Mouse (Mus musculus) lung, embryonic 14.5 days (tissue): ENCODE measurements around the gene Mdga1. TPM values are rescaled to one million over a fixed set of nuclear protein-coding genes. Genes with fewer than 3 reads are reported as not detected.
"Not testable (repeated sequence)": the region's sequence is repeated elsewhere in the genome, so short reads cannot be mapped to it uniquely, and the experiment has no call there.

ENCODE experiments used
- ATAC-seq: fragments of 200-750 bp; cut with Nextera tagmentation; 2 replicates; pipeline ENCODE4 v1.8.0; 2017; ENCODE audit warnings: mild to moderate bottlenecking, moderate TSS enrichment, moderate library complexity; ENCODE audit not compliant: insufficient read depth
- DNase-seq: peaks from one replicate; pipeline ENCODE4 v3.0.0-alpha.2; 2015
- H3K27ac ChIP-seq: fragments of 300-500 bp; sonication (generic); 2 replicates; pipeline ENCODE4 v1.5.1; 2014; ENCODE audit warnings: low read depth, mild to moderate bottlenecking, moderate library complexity
- H3K27me3 ChIP-seq: fragments of 300-500 bp; sonication (generic); 2 replicates; pipeline ENCODE4 v1.6.1; 2014; ENCODE audit warnings: low read length, control low read depth; ENCODE audit not compliant: insufficient read depth
- H3K36me3 ChIP-seq: fragments of 300-500 bp; sonication (generic); 2 replicates; pipeline ENCODE4 v1.6.1; 2014; ENCODE audit warnings: control low read depth; ENCODE audit not compliant: insufficient read depth
- H3K4me1 ChIP-seq: fragments of 300-500 bp; sonication (generic); 2 replicates; pipeline ENCODE4 v1.6.1; 2014; ENCODE audit warnings: antibody characterized with exemption, control low read depth; ENCODE audit not compliant: insufficient read depth
- H3K4me2 ChIP-seq: fragments of 300-500 bp; sonication (generic); 2 replicates; pipeline ENCODE4 v1.6.1; 2014; ENCODE audit warnings: mild to moderate bottlenecking
- H3K4me3 ChIP-seq: fragments of 300-500 bp; sonication (generic); 2 replicates; pipeline ENCODE4 v1.5.1; 2014; ENCODE audit warnings: low read depth, low read length
- H3K9ac ChIP-seq: fragments of 300-500 bp; sonication (generic); 2 replicates; pipeline ENCODE4 v1.6.1; 2014
- H3K9me3 ChIP-seq: fragments of 300-500 bp; sonication (generic); 2 replicates; pipeline ENCODE4 v1.6.1; 2016; ENCODE audit warnings: low read depth, low read length, control low read depth
- CTCF ChIP-seq: IDR thresholded peaks from 2 replicates; pipeline ENCODE4 v1.5.1; 2016; ENCODE audit warnings: antibody characterized with exemption, low read depth
- WGBS: fragments of 180-500 bp; shearing (Covaris S2); extraction: QIAGEN DNeasy Blood & Tissue Kit; methylation state at CpG from one replicate; pipeline ENCODE4 v1.1.7; 2014; 5-methylcytosine and 5-hydroxymethylcytosine counted together
- polyA plus RNA-seq: library from polyadenylated mRNA; unstranded; fragments of >200 nt; fragmentation: Nextera tagmentation; extraction: Ambion mirVana; gene quantifications from 2 replicates; pipeline ENCODE4 v1.2.1, GENCODE M21; 2014

The Mdga1 gene
- polyA plus RNA-seq, 1 experiment from 2014 or later: 8.9 TPM

DNA sequence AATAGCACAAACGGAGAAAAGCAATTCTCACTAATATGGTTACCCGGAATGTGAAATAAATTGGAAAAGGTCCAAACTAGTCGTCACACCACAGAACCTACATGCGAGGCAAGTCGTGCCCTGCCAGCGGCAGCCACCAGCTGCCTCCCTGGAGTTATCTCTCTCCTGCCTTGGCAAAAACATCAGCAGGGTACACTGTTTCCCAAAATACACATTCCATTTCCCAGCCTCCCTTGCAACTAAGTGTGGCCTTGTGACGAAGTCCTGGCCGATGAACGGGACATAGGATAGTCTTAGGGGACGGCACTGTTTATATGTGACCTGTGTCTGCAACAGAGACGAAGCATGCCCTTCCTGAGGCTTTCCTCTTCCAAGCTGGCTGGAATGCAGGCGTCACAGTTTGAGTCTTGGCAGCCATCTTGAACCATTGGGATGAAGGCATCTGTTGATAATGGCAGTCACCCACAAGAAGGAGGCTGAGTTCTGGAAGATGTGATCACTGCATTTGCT lies 179.6 kb downstream of the Mdga1 start:
- 71% methylated on average over 12 of the region's 12 CpGs for WGBS
- H3K4me1 ChIP-seq: peaks cover 5% of the 10 kb centered on the region; the same call in 1 of the 2 replicates
- no peak overlapping the region for H3K27ac ChIP-seq
- TF ChIP-seq CTCF: no peak
- no peak overlapping the region for H3K4me3 ChIP-seq
- DNase-seq (peak; percentile 20), ATAC-seq (no peak)
- no peaks in the 10 kb centered on the region for H3K9me3 ChIP-seq
- no peak overlapping the region for H3K9ac ChIP-seq
- no peak overlapping the region for H3K4me2 ChIP-seq
- no peaks in the 10 kb centered on the region for H3K36me3 ChIP-seq
- H3K27me3 ChIP-seq: 0 out of 2 replicates have a peak, but pooled peaks cover under 1% of the 10 kb centered on the region

DNA sequence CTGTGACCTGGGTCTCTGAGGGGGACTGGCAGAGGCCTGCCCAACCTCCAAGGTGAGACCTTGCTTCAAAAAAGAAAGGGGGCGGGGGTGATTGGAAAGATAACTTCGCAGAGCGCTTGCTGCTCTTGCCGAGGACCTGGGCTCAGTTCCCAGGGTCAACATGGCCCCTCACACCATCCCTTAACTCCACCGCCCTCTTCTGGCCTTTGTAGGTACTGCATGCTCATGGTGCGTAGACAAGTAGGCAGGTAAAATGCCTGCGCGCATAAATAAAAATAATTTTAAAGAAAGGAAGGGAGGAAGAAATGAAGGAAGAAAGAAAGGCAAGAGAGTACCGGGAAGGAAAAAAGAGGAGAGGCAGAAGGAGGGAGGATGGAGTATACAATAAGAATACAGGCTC lies 180.2 kb downstream of the Mdga1 start:
- H3K4me1 ChIP-seq: no peaks in the 10 kb centered on the region
- no peak for DNase-seq
- TF ChIP-seq CTCF: peak; percentile 63
- H3K9ac ChIP-seq: no peak overlapping the region
- no peaks in the 10 kb centered on the region for H3K36me3 ChIP-seq
- no peak overlapping the region for H3K27ac ChIP-seq
- no peak overlapping the region for H3K4me2 ChIP-seq
- 62% methylated on average over 9 of the region's 9 CpGs for WGBS
- ATAC-seq: no peak
- no peaks in the 10 kb centered on the region for H3K27me3 ChIP-seq
- no peak overlapping the region for H3K4me3 ChIP-seq
- no peaks in the 10 kb centered on the region for H3K9me3 ChIP-seq

DNA sequence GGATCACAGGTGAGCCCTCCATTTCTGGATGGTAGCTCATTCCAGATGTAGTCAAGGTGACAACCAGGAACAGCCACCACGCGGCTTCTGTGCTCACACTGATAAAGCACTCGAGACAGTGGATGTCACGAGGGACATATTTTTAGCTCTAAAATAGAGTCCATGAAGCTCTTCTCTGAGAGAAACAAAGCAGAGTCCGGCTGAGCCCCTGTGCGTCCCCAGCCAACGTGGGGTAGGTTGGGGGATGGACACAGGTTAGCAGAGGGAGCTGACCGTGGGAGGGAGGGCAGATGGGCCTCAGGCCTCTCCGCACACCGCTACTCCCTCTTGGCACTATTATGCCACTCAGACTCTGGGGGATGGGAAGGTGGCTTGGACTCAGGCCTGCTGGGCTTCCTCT lies 181.3 kb downstream of the Mdga1 start:
- H3K9me3 ChIP-seq: no peaks in the 10 kb centered on the region
- WGBS: 83% methylated on average over 10 of the region's 10 CpGs
- H3K9ac ChIP-seq: no peak overlapping the region

DNA sequence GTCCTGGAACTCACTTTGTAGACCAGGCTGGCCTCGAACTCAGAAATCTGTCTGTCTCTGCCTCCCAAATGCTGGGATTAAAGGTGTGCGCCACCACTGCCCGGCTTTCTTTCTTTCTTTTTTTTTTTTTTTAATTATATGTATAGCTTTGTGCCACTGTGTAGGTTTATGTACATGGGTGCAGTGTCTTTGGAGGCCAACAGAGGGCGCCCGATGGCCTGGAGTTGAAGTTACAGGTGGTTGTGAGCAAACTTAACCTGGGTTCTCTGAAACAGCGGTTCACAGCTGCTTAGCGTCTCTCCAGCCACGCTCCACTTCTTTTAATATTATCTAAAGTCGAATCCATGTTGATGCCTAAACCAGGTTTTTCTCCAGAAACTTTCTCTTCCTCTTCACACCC lies 185.1 kb downstream of the Mdga1 start:
- H3K9me3 ChIP-seq: no peaks in the 10 kb centered on the region
- peak; percentile 27; the same call in 1 of the 2 replicates for TF ChIP-seq CTCF
- no peak overlapping the region for H3K27ac ChIP-seq
- no peaks in the 10 kb centered on the region for H3K4me1 ChIP-seq
- no peaks in the 10 kb centered on the region for H3K27me3 ChIP-seq
- H3K4me3 ChIP-seq: no peak overlapping the region
- 76% methylated on average over 9 of the region's 9 CpGs for WGBS
- no peak for DNase-seq
- H3K36me3 ChIP-seq: no peaks in the 10 kb centered on the region
- no peak overlapping the region for H3K4me2 ChIP-seq
- no peak for ATAC-seq
- no peak overlapping the region for H3K9ac ChIP-seq

More for the DNA sequence above, 181.3 kb downstream of the Mdga1 start:
- H3K27me3 ChIP-seq: no peaks in the 10 kb centered on the region
- H3K4me2 ChIP-seq: no peak overlapping the region
- no peaks in the 10 kb centered on the region for H3K36me3 ChIP-seq
- TF ChIP-seq CTCF: no peak
- H3K27ac ChIP-seq: no peak overlapping the region
- DNase-seq: no peak
- ATAC-seq: no peak
- no peaks in the 10 kb centered on the region for H3K4me1 ChIP-seq
- H3K4me3 ChIP-seq: no peak overlapping the region

DNA sequence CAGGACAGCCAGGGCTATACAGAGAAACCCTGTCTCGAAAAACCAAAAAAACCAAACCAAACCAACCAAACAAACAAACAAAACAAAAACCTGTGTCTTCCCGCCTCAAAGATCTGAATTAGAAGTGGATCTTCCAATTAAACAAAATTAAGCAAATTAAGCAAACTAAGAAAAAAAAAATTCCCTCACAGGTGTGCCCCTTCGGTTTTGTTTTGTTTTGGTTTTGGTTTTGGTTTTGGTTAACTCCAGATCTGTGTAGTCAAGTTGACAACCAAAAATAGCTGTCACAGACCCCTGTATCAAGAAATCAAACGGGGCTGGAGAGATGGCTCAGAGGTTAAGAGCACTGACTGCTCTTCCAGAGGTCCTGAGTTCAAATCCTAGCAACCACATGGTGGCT lies 188.4 kb downstream of the Mdga1 start:
- not testable (repeated sequence) for DNase-seq, ATAC-seq, H3K4me3 ChIP-seq, H3K27me3 ChIP-seq, H3K9ac ChIP-seq, H3K9me3 ChIP-seq, H3K27ac ChIP-seq, H3K4me1 ChIP-seq, H3K4me2 ChIP-seq, H3K36me3 ChIP-seq
- 82% methylated on average over 4 of the region's 4 CpGs for WGBS

DNA sequence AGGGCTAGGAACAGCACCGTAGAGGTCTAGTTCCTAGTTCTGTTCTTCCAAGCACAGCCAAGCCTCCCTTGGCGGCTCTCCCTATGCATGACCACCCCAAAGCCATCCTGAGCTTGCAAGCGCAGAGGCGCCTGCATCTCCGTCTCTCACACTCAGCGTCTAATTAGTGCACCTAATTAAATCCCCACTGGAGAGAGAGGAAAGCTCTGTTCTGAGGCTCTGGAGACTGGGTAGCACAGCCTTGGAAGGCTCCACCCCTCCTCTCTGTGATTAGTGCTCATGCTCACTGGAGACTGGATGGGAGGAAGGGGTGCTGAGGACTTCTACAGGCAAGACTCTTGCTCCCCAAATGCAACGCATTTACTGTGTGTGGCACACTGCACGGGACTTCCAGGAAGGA lies 191.9 kb downstream of the Mdga1 start:
- no peak for TF ChIP-seq CTCF
- no peak for DNase-seq
- Histone ChIP-seq H3K27me3 (no peaks in the 10 kb centered on the region), H3K4me1 (no peaks in the 10 kb centered on the region), H3K9me3 (no peaks in the 10 kb centered on the region), H3K4me3 (no peak overlapping the region), H3K4me2 (no peak overlapping the region), H3K9ac (no peak overlapping the region), H3K27ac (no peak overlapping the region), H3K36me3 (no peaks in the 10 kb centered on the region)
- ATAC-seq: no peak
- WGBS: 76% methylated on average over 8 of the region's 8 CpGs

Other genes starting within 250 kb of the Mdga1 start
- gene Zfand3, start 34.6 kb upstream of the Mdga1 start, polyA plus RNA-seq: 41.2 and 47.5 TPM in 2 replicates